Mouse (Mus musculus): ENCODE results near the gene Ddx51.

Ddx51 gene

DNA sequence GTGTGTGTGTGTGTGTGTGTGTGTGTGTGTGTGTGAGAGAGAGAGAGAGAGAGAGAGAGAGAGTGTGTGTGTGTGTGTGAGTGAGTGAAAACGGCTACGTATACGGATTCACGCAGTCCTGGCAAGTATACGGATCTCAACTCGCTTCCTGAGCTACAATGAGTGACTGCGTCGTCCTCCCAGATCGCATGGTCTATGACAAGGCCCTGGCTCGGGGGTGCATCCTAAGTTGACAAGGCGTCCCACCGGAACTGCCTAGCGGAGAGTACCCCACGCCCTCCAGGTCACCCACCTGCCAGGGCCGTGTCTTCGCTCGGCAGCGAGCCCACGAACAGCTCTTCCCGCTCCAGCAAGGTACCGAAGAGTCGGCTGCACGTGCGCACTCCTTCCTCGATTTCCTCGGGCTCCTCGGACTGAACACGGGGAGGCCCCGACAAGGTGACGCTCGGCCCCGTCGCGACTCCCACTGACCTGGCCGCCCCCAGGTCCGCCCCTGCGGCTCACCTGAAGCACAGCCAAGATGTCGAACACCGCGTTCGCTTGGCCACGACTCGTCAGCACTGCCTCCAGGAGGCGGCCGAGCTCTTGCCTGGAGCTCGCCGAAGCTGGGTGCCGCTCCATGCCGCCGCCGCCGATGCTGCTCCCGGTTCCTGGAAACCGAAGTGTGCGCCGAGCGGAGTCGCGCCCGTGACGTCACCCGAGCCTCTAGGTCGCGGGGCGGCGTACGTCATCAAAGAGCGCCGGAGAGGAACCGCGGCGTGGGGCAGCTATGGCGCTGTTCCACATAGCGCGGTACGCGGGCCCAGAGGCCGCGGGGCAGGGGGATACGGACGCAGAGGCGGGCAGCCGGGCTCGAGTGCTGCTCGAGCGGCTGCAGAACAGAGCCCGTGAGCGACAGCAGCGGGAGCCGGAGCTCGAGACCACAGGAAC, at the start of gene Ddx51, which contains the start of gene Noc4l:
TSS of gene Ddx51 (plus strand) at position 733 of the 930 bp plus-strand sequence.
TSS of gene Noc4l (minus strand) at position 699 of the 930 bp plus-strand sequence.
- peak; percentile 84 to 96 for DNase-seq (ENCODE audit: low spot score in 2 of 2)

DNA sequence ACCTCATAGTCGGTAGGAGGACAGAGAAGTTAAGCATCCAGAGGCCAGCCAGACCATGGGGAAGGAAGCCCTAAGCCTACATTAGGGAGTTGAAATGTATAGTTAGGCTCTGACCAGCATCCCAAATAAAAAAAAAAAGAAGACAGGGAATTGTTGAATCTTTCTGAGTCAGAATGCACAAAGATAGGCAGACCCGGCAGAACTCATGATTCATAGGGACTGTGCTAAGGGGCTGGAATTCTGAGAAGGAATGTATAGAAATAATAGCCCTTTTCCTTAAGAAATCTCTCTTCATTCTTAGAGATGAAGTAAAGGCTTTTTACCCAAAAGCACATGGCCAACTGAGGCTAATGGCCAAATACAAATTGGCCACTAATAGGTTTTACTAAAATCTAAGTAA, 48.9 kb upstream of the Ddx51 start:
- DNase-seq (ENCODE audit: low spot score in 2 of 2), result no peak

- DNase-seq (ENCODE audit: low spot score in 2 of 2), result no peak
Measured at GRCm38 (mm10) chr5:110605531-110606221, 47.6 kb upstream of the Ddx51 start.

DNA sequence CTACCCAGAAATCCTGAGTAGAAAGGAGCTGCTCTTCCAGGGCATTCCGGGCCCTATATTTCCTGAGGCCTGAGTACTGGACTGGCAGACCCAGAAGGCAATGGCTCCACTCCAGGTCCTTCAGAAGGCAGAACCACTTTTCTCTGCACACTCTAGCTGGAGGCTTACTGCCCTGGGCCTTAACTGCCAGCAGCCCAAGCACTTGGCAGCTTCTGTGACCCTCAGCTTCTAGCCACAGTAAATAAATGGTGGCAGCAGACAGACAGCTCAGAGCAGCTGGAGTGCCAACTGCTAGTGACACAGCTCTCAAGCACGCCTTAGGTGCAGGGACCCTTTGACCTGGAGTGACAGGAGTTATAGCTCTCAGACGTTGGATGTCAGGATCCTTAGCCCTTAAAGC, 45.5 kb upstream of the Ddx51 start:
- DNase-seq (ENCODE audit: low spot score in 2 of 2), result no peak

GRCm38 (mm10) chr5:110608336-110608735, 44.9 kb upstream of the Ddx51 start:
- no peak for DNase-seq (ENCODE audit: low spot score in 2 of 2)

DNA sequence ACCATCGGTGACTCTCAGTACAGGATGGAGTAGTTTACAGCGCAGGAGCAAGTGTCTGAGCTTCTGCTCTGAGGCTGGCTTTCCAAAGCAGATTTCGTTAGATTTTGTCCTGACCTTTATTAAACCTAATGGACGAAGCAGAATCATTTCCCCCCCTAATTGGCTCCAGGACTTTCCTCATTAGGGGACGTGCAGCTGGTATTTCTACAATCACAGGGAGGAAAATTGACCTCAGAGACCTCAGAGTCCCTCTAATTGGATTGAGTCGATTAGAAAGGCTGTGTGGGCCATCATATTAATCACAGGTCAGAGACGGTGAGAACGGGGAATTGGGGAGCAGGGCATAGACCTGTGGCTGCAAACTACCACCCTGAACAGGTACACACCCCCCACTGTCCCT, 44.3 kb upstream of the Ddx51 start:
- no peak for DNase-seq (ENCODE audit: low spot score in 2 of 2)

GRCm38 (mm10) chr5:110609425-110609824, 43.8 kb upstream of the Ddx51 start:
- no peak for DNase-seq (ENCODE audit: low spot score in 2 of 2)

- DNase-seq (ENCODE audit: low spot score in 2 of 2), result no peak
Measured at GRCm38 (mm10) chr5:110609868-110610267, 43.4 kb upstream of the Ddx51 start.

DNA sequence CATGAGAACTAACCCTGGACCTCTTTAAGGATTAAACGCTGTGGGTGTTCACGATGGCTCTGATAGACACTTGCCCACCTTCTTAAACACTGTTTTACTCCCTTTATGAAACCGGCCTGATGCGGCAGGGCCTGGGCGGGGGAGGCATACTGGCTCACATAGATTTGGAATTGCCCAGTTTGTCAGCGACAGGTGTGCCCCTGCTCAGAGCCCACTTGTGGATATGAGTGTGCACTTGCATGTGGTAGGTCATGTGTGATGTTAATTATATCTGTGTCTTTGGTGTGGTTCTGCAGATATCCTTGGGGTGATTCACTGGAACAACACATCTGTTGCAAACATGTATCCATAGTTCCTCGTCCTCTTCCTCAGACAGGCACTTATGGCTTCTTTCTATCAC, 42.8 kb upstream of the Ddx51 start:
- no peak for DNase-seq (ENCODE audit: low spot score in 2 of 2)

DNA sequence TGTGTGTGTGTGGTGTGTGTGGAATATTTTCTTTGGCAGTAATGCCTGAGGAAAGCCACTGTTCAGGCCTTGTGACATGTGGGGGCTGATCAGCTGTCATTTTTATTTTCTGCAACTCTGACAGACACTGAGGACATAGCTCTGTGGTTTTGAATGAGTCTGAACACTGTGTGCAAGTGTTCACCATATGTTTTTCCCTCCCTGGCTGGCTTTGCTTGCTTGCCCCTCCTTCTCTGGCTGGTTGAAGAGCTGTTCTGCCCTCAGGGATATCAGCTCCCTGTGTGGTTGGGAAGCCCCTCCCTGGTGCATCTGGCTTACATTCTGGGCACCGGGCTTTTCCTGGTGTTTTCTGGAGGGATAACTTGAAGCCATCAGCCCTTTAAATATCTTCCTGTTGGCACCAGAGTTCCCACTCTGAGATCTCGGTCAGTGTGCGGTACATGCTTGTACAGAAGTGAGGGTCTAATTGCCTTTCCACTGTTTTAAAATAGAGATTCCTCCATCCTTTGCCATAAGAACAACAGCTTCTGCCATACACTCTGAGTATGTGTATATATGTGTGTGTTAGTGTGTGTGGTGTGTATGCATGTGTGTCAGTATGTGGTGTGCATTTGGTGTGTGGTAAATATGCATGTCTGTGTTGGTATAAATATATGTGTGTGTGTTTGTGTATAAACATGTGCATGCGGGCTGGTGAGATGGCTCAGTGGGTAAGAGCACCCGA, 41.7 kb upstream of the Ddx51 start:
- DNase-seq (ENCODE audit: low spot score in 2 of 2), result no peak

DNA sequence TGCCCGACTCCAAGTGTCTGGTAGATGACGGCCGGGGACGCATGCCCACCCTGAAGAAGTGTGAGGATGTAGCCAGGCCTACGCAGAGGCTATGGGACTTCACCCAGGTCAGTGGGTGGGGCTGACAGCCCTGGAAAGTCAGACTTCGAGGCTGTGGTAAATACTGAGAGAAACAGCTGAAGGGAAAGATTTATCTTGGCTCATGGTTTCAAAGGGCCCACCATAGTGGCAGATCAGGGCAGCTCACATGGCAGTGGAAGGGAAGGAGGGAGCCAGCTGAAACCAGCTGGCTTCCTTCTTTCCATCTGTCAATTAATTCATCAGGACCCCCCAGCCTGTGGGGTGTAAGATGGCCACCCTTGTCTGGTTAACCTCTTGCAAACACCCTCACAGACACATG, 34.0 kb upstream of the Ddx51 start:
- no peak for DNase-seq (ENCODE audit: low spot score in 2 of 2)

DNA sequence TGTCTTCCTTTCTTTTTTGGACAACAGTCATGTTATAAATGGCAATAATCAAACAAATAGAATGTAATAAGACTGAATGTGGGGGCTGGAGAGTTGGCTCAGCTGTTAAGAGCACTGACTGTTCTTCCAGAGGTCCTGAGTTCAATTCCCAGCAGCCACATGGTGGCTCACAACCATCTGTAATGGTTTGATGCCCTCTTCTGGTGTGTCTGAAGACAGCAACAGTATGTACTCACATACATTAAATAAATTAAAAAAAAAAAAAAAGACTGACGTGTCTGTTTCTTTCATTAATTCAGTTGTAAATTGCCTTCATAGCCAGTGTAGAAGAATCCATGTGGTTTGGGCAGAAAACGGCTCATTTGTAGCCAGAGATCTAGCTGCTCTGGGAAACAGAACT, 28.9 kb upstream of the Ddx51 start:
- DNase-seq (ENCODE audit: low spot score in 2 of 2), result no peak

DNA sequence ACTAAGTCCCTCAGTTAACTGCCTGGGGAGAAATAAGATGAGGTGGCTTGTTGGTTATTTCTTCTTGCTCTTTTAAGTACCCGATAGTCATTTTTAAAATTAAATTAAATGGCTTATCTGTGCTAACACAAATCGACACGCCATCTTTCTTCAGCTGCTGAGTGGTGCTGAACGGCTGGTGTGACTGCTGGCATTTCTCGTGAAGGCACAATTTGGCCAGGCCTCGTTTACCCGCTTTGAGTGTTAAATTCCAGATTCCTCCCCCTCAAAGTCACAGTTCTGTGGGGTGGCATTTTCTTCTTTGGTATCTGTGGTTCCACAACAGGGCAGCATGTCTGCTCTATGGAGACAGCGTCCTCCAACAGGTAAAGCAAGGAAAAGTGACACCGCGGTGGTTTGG, 25.9 kb upstream of the Ddx51 start:
- no peak for DNase-seq (ENCODE audit: low spot score in 2 of 2)

GRCm38 (mm10) chr5:110628156-110628555, 25.1 kb upstream of the Ddx51 start:
- DNase-seq (ENCODE audit: low spot score in 2 of 2), result no peak

DNA sequence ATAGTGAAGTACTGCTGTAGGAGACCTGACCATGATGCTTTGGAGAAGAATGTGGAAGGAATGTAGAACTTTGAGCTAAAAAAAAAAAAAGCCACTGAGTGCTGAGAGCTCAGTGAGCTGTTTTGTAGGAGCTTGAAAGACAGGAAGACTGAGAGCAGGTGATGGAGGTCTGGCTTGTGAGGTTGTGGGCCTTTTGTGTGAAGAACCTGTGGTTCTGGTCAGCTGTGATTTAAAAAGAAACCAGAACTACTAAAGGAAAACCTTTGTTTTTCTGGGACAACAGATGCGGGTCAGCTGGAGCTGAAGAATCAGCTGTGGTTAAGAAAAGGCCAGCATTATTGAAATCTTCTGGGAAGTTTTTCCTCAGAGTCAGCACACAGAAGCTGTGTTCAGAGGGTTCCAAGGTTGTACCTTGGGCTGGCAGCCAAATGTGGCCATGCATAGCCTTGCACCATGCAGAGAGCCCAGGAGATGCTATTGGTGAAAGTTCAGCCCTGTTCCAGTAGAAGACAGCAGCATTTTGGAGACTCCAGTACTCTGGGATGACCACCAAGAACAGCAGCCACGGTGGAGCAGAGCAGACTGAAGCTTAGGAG, 23.6 kb upstream of the Ddx51 start:
- DNase-seq (ENCODE audit: low spot score in 2 of 2), result no peak

DNA sequence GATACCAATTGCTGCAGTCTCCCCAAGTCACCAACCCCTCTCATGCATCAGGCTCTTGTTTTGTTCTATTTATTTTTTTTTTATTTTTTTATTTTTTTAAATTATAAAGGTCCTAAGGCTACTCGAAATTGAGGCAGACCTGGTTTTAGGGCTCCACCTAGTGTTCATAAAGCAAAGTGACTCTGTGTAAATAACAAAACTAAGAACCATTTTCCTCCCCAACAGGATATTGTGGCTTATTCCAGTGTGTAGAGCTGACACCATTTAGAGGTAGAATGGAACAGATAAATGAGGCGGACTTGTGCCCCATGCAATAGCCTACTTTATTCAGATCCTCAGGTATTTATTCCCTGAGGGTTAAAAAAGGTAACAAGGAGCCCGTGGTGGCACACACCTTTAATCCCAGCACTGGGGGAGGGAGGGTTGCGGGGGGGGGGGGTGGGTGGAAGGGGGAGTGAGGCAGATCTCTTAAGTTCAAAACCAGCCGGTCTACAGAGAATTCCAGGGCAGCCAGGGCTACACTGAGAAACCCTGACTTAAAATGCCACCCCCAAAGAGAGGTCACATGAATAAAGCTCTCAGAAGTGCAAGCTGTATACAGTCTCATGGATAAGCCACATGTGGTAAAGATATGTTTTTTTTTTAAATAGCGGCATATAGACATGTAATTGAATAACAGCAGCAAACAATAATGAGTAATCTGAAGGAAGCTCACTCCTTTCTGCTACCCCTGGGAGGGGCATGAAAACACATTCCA, 17.1 kb upstream of the Ddx51 start:
- DNase-seq (ENCODE audit: low spot score in 2 of 2), result no peak

DNA sequence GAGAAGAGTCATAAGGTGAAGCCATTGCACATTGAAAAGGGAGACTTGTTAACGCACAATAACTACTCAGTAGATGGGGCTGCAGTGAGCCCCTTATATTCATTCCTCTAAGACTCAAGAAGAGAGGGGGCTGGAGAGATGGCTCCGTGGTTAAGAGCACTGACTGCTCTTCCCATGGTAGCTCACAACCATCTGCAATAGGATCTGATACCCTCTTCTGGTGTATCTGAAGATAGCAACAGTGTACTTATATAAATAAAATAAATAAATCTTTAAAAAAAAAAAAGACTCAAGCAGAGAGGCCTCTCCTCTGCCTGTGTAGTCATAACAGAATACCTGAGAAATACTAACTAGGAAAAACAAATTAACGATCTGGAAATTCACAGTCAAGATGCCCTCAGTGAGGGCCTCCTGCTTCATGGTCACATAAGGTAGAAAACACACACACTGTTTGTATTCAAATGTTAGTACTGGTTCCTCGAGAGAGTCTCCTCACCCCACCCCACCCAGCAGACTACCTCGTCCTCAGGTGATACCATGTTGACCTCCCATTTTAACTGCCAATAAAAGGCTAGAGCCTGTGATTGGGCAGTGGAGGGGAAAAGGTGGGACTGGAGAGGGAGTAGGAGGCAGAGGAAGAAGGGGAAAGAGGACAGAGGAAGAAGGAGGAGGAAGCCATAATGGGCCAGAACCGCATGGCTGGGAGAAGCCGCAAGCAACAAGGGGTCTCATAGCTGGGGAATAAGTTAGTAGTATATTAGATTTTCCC, 14.8 kb upstream of the Ddx51 start:
- no peak for DNase-seq (ENCODE audit: low spot score in 2 of 2)

DNA sequence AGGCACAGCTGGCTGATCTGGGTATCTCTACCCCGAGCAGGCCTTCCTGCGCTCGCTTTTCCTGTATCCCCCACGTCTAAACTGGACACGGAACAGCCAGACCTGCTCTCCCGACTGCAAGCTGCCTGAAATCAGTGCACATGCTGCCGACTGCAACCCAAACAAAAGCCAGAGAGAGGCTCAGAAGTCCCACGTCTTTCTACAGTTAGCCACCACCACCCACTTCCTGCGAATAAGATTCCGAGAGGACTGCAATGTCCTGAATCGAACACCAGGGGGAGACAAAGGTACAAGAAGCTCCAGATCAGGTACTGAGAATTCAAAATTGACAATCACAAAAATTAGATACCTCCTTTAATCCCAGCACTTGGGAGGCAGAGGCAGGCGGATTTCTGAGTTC, 13.8 kb upstream of the Ddx51 start:
- peak; percentile 68 to 82 for DNase-seq (ENCODE audit: low spot score in 2 of 2)

- DNase-seq (ENCODE audit: low spot score in 2 of 2), result no peak
Measured at GRCm38 (mm10) chr5:110646377-110646776, 6.9 kb upstream of the Ddx51 start.

DNA sequence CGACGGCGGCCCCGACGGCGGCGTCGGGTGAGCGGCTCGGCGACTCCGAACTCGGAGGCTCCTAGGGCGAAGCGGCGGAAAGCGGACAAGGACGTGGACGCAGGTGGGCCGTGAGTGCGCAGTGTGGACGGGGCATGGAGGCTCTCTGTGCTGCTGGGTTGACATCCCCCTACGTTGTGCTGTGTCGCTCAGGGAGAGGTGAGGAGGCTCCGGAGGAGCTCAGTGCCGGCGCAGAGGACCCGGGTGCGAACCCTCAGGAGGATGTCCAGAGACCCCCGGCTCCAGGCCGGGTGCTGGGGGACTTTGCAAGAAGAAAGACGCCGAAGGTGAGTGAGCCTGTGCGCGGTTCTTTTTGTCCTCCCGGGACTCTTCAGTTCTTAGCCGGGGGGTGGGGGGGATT, 435 bp downstream of the Ddx51 start:
- DNase-seq (ENCODE audit: low spot score in 2 of 2), result no peak
